Mouse (Mus musculus): ENCODE measurements at regions not wholly inside any gene's neighbourhood (a gene's known extent, or its start where the extent isn't known, plus 50 kb on each side); places are given as distances from the start of the nearest gene placed in this dataset.
A peak's percentile ranks its signal among the peaks of the same experiment; 100 is the strongest.

GRCm38 (mm10) chr2:109578870-109579310, 95.6 kb upstream of the Bdnf start:
- no peak for DNase-seq

- DNase-seq: no peak
Observed at GRCm38 (mm10) chr2:109618341-109619058, 56.0 kb upstream of the Bdnf start.

GRCm38 (mm10) chr2:109619676-109620075, 54.8 kb upstream of the Bdnf start:
- peak in 1 of 2 experiments; percentile 3 for DNase-seq

GRCm38 (mm10) chr2:109621595-109621994, 52.9 kb upstream of the Bdnf start:
- no peak for DNase-seq

Measured in layer of hippocampus, postnatal 36 days (tissue).